Mouse (Mus musculus): ENCODE data around the gene Ell. TPM values are rescaled to one million over a fixed set of nuclear protein-coding genes. Genes with fewer than 3 reads are reported as not detected.

Ell gene
- total RNA-seq, 2 experiments from 2014 or later = 15.9 to 17.9 TPM

- intact Hi-C loops (cut with DNase I) = no loop called here
- no peak for DNase-seq
Observed at GRCm38 (mm10) chr8:70608749-70609367, 69.6 kb downstream of the Ell start, which contains the start of gene Ssbp4. Gene Ssbp4, minus strand, starts transcription at chr8:70608872.

DNA sequence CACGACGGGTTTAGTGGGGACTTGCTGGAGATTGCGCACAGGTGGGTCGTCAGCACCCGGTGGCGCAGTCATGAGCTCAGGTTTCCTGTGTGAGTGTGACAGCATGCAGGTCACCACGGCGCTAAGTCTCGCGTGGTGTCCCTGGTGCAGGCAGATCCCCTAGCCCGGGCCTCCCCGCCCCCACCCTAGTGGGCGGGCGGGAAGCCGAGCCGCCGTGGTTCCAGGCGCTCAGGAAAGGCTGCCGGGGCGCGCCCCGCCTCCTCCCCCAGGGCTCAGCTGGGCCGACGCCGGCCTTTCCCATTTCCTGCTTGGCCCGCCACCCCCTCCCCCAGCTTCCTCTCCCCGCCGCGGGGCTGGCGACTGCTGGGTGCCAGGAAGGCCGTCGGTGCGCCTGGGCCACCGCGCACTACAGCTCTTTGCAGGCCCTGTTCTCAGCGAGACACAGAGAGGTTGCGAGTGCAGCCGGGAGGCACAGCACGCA is 70.2 kb downstream of the Ell start:
- DNase-seq = peak; percentile 93
- intact Hi-C loops (cut with DNase I) = no loop called here

DNA sequence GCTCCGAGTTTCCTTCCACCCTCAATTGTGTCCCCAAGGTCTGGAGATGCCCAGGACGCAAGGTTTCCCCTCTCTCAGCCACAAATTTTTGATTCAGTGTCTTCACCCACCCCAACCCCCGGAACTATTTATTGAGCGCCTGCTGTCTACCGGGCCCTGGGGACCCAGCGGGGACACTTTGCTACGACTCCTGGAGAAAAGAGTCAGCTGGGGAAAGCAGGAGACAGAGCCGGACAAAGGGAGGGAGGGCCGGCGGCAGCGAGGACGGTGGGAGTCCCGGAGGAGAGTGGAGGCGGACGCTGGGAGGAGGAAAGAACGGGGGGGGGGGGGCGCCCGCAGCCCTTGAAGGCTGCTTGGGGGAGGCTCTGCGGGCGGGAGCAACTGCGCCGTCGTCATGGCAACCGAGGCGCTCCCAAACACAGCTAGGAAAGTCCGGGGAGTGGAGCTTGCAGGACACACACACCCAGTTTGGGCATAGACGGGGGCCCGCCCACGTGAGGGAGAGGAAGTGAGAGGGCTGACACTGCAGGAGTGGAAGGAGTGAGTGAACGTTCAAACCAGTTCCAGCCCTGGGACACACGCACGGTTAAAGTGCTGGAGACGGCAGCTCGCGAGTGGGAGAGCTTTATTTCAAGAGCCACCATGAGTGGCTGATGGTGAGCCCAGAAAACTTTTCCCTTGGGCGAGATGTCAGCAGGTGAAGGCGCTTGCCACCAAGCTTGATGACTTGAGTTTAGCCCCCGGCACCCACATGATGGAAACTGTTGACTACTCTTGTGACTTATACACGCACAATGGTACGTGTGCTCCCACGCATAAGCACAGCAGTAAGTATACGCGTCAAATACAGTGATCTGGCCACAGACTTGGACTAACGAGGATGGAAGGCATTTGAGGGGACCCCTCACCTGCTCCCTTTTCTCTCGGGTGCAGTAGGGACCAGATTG is 70.9 kb downstream of the Ell start:
- intact Hi-C loops (cut with DNase I) = loop anchor here (5.0 kb wide), 2 partner anchors 42 to 92 kb away; partner anchors contain the start of gene Iqcn
- DNase-seq = peak; percentile 92

GRCm38 (mm10) chr8:70610796-70611771 is 71.8 kb downstream of the Ell start:
- intact Hi-C loops (cut with DNase I) = loop anchor here (5.0 kb wide), 2 partner anchors 41 to 91 kb away; partner anchors contain the start of gene Iqcn

DNA sequence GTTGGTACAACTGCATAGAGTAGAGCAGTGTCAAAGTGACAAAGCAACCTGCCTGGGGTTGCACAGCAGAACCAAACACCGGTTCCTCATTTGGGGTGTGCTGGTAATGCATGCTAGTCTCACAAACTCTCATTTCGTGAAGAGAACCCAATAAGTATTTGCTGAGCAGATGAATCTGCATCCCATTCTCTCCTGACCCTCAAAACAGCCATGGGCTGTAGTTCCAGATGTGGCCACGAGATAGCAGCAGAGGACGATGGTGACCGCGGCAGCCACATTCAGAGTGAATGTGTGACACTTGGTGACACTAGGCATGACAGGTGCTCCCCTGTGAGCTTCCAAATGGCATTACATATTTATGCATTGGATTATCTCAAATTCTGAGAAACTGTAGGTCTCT is 72.6 kb downstream of the Ell start:
- peak; percentile 94 to 96 for DNase-seq
- intact Hi-C loops (cut with DNase I) = loop anchor here (1.0 to 5.0 kb wide), 3 partner anchors 12 to 90 kb away; partner anchors contain the start of gene Iqcn

More at GRCm38 (mm10) chr8:70610796-70611771, 71.8 kb downstream of the Ell start:
- DNase-seq = peak; percentile 90 to 92

DNA sequence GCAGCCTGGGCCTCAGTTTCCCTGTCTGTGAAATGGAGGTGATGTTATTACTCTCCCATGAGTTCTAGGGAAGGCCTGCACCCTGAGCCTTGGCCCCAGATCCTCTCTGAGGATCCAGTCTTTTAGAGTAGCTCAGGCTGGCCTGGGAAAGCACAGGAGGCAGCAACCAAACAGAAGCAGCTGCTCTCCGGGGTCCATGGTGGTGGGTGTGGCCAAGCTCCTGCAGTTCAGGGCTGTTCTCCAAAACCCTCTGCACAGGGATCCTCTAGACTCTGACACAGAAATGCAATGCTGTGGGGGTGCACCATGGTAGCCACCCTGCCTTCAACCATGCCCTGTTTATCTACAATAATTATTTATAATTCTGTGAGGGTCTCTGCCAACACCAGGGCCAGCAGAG is 74.5 kb downstream of the Ell start:
- DNase-seq = no peak
- intact Hi-C loops (cut with DNase I) = loop anchor here (5.0 kb wide), 2 partner anchors 39 to 89 kb away; partner anchors contain the start of gene Iqcn

- intact Hi-C loops (cut with DNase I) = loop anchor here (5.0 kb wide), 2 partner anchors 38 to 88 kb away; partner anchors contain the start of gene Iqcn
Observed at GRCm38 (mm10) chr8:70614469-70614868, 75.2 kb downstream of the Ell start.

GRCm38 (mm10) chr8:70615281-70615680 is 76.0 kb downstream of the Ell start:
- DNase-seq = no peak
- intact Hi-C loops (cut with DNase I) = no loop called here

More at GRCm38 (mm10) chr8:70614469-70614868, 75.2 kb downstream of the Ell start:
- DNase-seq = no peak

DNA sequence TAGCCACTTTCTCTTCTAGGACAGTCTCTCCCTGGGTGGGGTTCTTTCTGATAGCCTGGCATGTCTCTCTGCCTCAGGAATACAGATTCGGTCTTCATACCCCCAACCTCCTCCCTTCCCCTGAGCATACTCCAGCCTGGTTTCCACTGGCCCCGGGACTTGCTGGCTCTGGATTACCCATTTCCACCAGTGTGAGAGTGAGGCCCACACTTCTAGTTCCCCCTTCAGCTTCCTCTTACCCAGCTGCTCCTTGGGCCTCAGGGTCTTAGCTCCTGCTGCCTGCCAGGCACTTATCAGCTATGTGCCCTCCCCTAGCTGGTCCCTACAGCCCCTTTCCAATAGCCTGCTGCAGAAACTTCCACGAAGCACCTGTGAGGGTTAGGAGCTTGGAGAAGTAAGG is 76.6 kb downstream of the Ell start, which contains the start of gene Lrrc25:
Gene Lrrc25, plus strand, starts transcription at position 262 of the 400 bp plus-strand sequence.
- DNase-seq = no peak
- intact Hi-C loops (cut with DNase I) = no loop called here

DNA sequence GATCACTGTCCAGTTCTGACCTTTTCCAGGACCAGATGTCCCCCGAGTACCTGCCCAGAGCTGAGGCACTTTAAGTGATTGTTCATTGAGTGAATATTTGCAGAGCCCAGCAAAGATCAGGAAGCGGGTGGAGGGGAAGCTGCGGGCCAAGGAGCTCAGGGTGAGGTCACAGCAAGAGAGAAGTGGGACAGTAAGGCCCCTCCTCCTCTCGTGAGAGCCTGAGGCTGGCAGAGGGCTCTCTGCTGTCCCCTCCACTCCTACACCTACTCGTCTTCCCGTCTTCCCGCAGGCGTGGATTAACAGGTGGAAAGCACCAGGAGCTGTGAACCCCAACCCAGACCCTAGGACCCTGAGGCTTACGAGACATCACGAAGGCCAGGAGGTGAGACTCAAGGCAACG is 77.4 kb downstream of the Ell start:
- intact Hi-C loops (cut with DNase I) = no loop called here
- DNase-seq = no peak

DNA sequence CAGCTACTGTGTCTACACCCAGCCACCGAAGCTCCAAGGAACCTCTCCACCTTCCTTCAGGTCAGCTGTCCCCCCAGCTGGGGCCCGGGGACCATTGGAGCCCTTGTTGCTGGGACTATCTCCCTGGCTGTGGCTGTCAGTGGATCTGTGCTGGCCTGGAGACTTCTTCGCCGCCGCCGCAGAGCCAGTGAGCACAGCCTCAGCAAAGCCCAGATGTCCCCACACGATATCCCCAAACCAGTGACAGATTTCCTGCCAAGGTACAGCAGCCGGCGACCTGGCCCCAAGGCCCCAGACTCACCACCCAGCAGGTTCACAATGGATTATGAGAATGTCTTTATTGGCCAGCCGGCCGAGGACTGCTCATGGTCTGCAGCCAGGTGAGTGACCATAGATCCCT is 78.7 kb downstream of the Ell start:
- intact Hi-C loops (cut with DNase I) = no loop called here
- DNase-seq = no peak

DNA sequence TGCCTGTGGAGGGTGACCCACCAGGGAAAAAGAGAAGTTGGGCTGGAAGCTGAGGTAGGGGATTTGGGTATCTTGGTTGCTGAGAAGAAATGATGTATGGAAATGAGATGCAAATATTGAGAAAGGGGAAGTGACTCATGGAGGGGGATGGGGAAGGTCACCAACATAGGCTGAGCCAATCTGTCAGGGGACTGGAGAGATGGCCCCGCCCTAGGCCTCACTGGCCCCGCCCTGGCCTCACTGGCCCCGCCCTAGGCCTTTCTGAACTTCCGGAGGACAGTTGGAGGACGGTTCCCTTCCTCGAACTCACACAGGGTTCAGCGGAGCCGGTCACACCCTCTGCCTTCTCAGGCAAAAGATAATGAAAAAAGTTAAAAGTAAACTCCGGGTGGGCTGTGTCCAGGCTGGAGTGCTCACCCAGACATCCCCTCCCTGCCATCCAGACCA is 79.7 kb downstream of the Ell start:
- DNase-seq = peak in 1 of 2 experiments; percentile 60
- intact Hi-C loops (cut with DNase I) = no loop called here

DNA sequence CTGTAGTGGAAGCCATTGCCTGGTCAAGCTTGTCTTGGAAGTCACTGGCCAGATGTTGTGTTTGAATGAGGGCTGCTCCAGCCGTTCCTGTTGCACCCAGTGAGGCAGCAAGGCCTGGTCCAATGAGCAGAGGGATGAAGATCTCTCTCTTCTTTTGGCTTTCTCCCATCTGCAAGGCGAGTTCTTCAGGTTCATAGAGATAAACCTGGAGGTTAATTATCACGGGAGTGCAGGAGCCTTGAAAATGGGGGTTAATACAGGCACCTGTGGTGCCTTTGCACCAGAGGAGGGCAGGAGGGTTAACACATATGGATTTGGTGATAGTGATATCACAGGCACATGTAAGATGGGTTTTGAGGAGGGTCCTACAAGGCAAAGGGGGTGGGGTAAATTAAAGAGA is 83.0 kb downstream of the Ell start:
- intact Hi-C loops (cut with DNase I) = no loop called here
- no peak for DNase-seq

DNA sequence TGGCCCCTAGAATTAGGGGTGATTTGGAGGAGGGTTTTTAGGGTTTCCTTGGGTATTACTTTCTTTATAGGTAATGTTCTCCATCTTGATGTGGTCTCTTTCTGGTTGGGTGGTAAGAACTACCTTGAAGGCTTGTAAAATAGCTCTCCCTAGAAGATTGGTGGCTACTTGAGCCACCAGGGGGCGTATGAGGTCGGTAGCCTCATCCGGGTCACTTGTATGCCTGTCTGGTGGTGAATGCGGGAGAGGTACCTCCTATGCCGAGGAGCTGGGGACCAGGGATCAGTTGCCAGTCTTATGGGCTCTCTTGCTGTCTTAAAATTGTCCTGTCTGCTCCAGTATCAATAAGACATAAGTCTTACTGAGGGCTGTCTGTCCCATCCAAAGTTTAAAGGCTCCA is 85.8 kb downstream of the Ell start:
- intact Hi-C loops (cut with DNase I) = no loop called here
- peak; percentile 43 to 75 for DNase-seq

- DNase-seq = no peak
- intact Hi-C loops (cut with DNase I) = no loop called here
Observed at GRCm38 (mm10) chr8:70627041-70627440, 87.8 kb downstream of the Ell start.

- no peak for DNase-seq
- intact Hi-C loops (cut with DNase I) = loop anchor here (1.0 kb wide), 1 partner anchor 24 kb away; no protein-coding TSS in a partner anchor
Observed at GRCm38 (mm10) chr8:70628986-70629490, 89.8 kb downstream of the Ell start.

DNA sequence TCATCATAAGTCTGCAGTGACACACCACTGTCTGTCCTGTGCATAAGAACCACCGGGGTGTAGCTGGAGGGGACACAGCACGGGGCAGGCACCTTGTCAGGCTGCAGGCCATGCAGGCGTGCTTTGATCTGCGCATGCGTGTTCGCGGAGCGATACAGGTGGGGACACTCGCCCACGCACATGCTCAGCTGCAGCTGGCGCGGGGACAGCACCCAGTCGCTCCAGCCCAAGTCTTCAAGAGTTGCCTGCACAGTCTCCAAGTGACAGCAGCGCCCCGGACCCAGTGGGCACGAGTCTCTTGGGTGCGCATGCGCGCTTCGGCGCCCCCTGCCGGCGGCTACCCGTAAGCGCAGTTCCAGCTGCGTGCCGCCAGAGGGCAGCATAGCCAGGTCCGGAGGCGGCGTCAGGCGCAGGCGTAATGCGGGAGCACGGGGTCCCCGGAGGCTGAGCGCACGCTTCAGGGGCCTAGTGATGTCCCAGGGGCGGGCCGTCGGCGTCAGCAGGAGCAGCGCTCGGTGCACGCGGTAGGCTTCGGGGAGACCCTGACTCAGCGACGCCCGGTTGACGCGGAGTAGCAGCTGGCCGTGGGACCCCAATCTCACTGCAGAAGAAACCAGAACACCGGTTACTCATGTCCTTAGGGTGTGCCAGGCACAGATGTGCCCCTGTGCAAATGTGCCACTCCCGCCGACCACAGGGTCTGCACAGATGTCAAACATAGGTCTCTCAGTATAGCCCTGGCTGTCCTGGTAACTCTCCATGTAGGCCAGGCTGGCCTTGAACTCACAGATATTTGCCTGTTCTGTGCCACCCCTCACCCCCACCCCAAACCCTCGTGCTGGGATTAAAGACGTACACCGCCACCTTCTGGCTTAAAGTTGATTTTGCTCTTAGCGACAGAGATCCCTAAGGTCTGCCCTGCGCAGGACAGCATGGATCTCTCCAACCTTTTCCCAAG is 90.6 kb downstream of the Ell start:
- DNase-seq = peak; percentile 92 to 93
- intact Hi-C loops (cut with DNase I) = loop anchor here (1.0 kb wide), 1 partner anchor 23 kb away; no protein-coding TSS in a partner anchor

Data from heart, postnatal 10 days (tissue).